Mouse (Mus musculus) embryonic facial prominence, embryonic 14.5 days (tissue): ENCODE measurements around the gene Gm11032. TPM values are rescaled to one million over a fixed set of nuclear protein-coding genes. Genes with fewer than 3 reads are reported as not detected.
A peak's percentile ranks its signal among the peaks of the same experiment; 100 is the strongest.

ENCODE experiments used
- ATAC-seq: fragments of 200-750 bp; cut with Nextera tagmentation; 2 replicates; pipeline ENCODE4 v1.8.0; 2017; ENCODE audit warnings: low read depth, moderate number of reproducible peaks, moderate TSS enrichment
- DNase-seq: peaks from one replicate; pipeline ENCODE4 v3.0.0-alpha.2; 2015; ENCODE audit warnings: low spot score
- H3K27ac ChIP-seq: fragments of 300-500 bp; sonication (generic); replicated peaks from 2 replicates; pipeline ENCODE4 v1.5.1; 2014; ENCODE audit warnings: low read depth, mild to moderate bottlenecking, low read length, moderate library complexity
- H3K27me3 ChIP-seq: fragments of 300-500 bp; sonication (generic); replicated peaks from 2 replicates; pipeline ENCODE4 v1.6.1; 2014; ENCODE audit warnings: low read length; ENCODE audit not compliant: control insufficient read depth, insufficient read depth
- H3K36me3 ChIP-seq: fragments of 300-500 bp; sonication (generic); 2 replicates; pipeline ENCODE4 v1.6.1; 2014; ENCODE audit warnings: low read length, mixed read lengths; ENCODE audit not compliant: control insufficient read depth, insufficient read depth
- H3K4me1 ChIP-seq: fragments of 300-500 bp; sonication (generic); 2 replicates; pipeline ENCODE4 v1.6.1; 2014; ENCODE audit warnings: antibody characterized with exemption, low read length; ENCODE audit not compliant: control insufficient read depth, insufficient read depth
- H3K4me2 ChIP-seq: fragments of 300-500 bp; sonication (generic); 2 replicates; pipeline ENCODE4 v1.6.1; 2014; ENCODE audit warnings: low read depth, mild to moderate bottlenecking, low read length, moderate library complexity, mixed read lengths
- H3K4me3 ChIP-seq: fragments of 300-500 bp; sonication (generic); 2 replicates; pipeline ENCODE4 v1.5.1; 2014; ENCODE audit warnings: low read depth, mild to moderate bottlenecking, low read length
- H3K9ac ChIP-seq: fragments of 300-500 bp; sonication (generic); 2 replicates; pipeline ENCODE4 v1.6.1; 2014; ENCODE audit warnings: low read depth, mild to moderate bottlenecking, low read length, moderate library complexity, mixed read lengths
- H3K9me3 ChIP-seq: fragments of 300-500 bp; sonication (generic); 2 replicates; pipeline ENCODE4 v1.6.1; 2016; ENCODE audit warnings: low read length; ENCODE audit not compliant: control insufficient read depth
- WGBS: fragments of 180-500 bp; shearing (Covaris S2); extraction: QIAGEN DNeasy Blood & Tissue Kit; methylation state at CpG from one replicate; pipeline ENCODE4 v1.1.7; 2014; 5-methylcytosine and 5-hydroxymethylcytosine counted together
- polyA plus RNA-seq: library from polyadenylated mRNA; unstranded; fragments of >200 nt; fragmentation: Nextera tagmentation; extraction: Ambion mirVana; gene quantifications from 2 replicates; pipeline ENCODE4 v1.2.1, GENCODE M21; 2014

Gene Gm11032
- polyA plus RNA-seq, 1 experiment from 2014 or later, result not detected

GRCm38 (mm10) chr11:4611904-4612303 is 8.0 kb upstream of the Gm11032 start:
- Histone ChIP-seq H3K27me3 (no peaks in the 10 kb centered on the region), H3K4me1 (no peaks in the 10 kb centered on the region), H3K36me3 (no peaks in the 10 kb centered on the region), H3K4me3 (no peak overlapping the region), H3K9me3 (no peaks in the 10 kb centered on the region), H3K27ac (no peak overlapping the region), H3K4me2 (no peak overlapping the region), H3K9ac (no peak overlapping the region)
- WGBS, result 92% methylated on average over 2 of the region's 2 CpGs
- DNase-seq, result no peak
- no peak for ATAC-seq

GRCm38 (mm10) chr11:4620501-4621108 is 738 bp downstream of the Gm11032 start:
- H3K4me2 ChIP-seq, result no peak overlapping the region
- no peaks in the 10 kb centered on the region for H3K9me3 ChIP-seq
- DNase-seq (no peak), ATAC-seq (no peak)
- H3K27me3 ChIP-seq, result no peaks in the 10 kb centered on the region
- H3K4me3 ChIP-seq, result no peak overlapping the region
- no peak overlapping the region for H3K9ac ChIP-seq
- no peaks in the 10 kb centered on the region for H3K4me1 ChIP-seq
- H3K27ac ChIP-seq, result no peak overlapping the region
- 65% methylated on average over 13 of the region's 13 CpGs for WGBS
- H3K36me3 ChIP-seq, result no peaks in the 10 kb centered on the region

GRCm38 (mm10) chr11:4621866-4622265 is 2.0 kb downstream of the Gm11032 start:
- Histone ChIP-seq H3K27ac (no peak overlapping the region), H3K9me3 (no peaks in the 10 kb centered on the region), H3K9ac (no peak overlapping the region), H3K27me3 (no peaks in the 10 kb centered on the region), H3K4me1 (no peaks in the 10 kb centered on the region), H3K4me2 (no peak overlapping the region), H3K4me3 (no peak overlapping the region), H3K36me3 (no peaks in the 10 kb centered on the region)
- ATAC-seq (no peak), DNase-seq (no peak)
- 80% methylated on average over 4 of the region's 4 CpGs for WGBS

GRCm38 (mm10) chr11:4622442-4622986 is 2.6 kb downstream of the Gm11032 start:
- 63% methylated on average over 7 of the region's 7 CpGs for WGBS
- Histone ChIP-seq H3K9me3 (no peaks in the 10 kb centered on the region), H3K27me3 (no peaks in the 10 kb centered on the region), H3K27ac (no peak overlapping the region), H3K9ac (no peak overlapping the region), H3K4me1 (no peaks in the 10 kb centered on the region), H3K36me3 (no peaks in the 10 kb centered on the region), H3K4me2 (no peak overlapping the region), H3K4me3 (no peak overlapping the region)
- ATAC-seq, result no peak
- no peak for DNase-seq

GRCm38 (mm10) chr11:4622997-4623396 is 3.1 kb downstream of the Gm11032 start:
- no peaks in the 10 kb centered on the region for H3K27me3 ChIP-seq
- H3K27ac ChIP-seq, result no peak overlapping the region
- DNase-seq (peak; percentile 43), ATAC-seq (peak; percentile 57; the same call in 1 of the 2 replicates)
- H3K4me1 ChIP-seq, result no peaks in the 10 kb centered on the region
- no peak overlapping the region for H3K4me3 ChIP-seq
- H3K36me3 ChIP-seq, result no peaks in the 10 kb centered on the region
- 55% methylated on average over 5 of the region's 5 CpGs for WGBS
- H3K9ac ChIP-seq, result no peak overlapping the region
- no peaks in the 10 kb centered on the region for H3K9me3 ChIP-seq
- H3K4me2 ChIP-seq, result no peak overlapping the region

- Histone ChIP-seq H3K27ac (no peak overlapping the region), H3K4me3 (no peak overlapping the region), H3K36me3 (no peaks in the 10 kb centered on the region), H3K4me2 (no peak overlapping the region), H3K9ac (no peak overlapping the region), H3K27me3 (no peaks in the 10 kb centered on the region), H3K4me1 (peaks cover 5% of the 10 kb centered on the region), H3K9me3 (no peaks in the 10 kb centered on the region)
- ATAC-seq (no peak), DNase-seq (no peak)
- WGBS, result 76% methylated on average over 7 of the region's 7 CpGs
These were observed 6.1 kb downstream of the Gm11032 start for GRCm38 (mm10) chr11:4625931-4626330.

GRCm38 (mm10) chr11:4627636-4628035 is 7.8 kb downstream of the Gm11032 start:
- 82% methylated on average over 7 of the region's 7 CpGs for WGBS
- H3K27me3 ChIP-seq, result no peaks in the 10 kb centered on the region
- no peaks in the 10 kb centered on the region for H3K9me3 ChIP-seq
- H3K4me2 ChIP-seq, result no peak overlapping the region
- H3K27ac ChIP-seq, result no peak overlapping the region
- H3K9ac ChIP-seq, result no peak overlapping the region
- peaks cover 5% of the 10 kb centered on the region for H3K4me1 ChIP-seq
- H3K4me3 ChIP-seq, result no peak overlapping the region
- no peak for ATAC-seq
- H3K36me3 ChIP-seq, result no peaks in the 10 kb centered on the region
- peak; percentile 16 for DNase-seq

GRCm38 (mm10) chr11:4629861-4630280 is 10.0 kb downstream of the Gm11032 start:
- 18% methylated on average over 8 of the region's 8 CpGs for WGBS

GRCm38 (mm10) chr11:4633420-4633819 is 13.6 kb downstream of the Gm11032 start:
- no peak overlapping the region for H3K4me3 ChIP-seq
- ATAC-seq (no peak), DNase-seq (no peak)
- no peaks in the 10 kb centered on the region for H3K36me3 ChIP-seq
- no peak overlapping the region for H3K27ac ChIP-seq
- peaks cover 12% of the 10 kb centered on the region for H3K4me1 ChIP-seq
- no peak overlapping the region for H3K4me2 ChIP-seq
- 50% methylated on average over 2 of the region's 2 CpGs for WGBS
- H3K27me3 ChIP-seq, result no peaks in the 10 kb centered on the region
- no peak overlapping the region for H3K9ac ChIP-seq
- H3K9me3 ChIP-seq, result no peaks in the 10 kb centered on the region

More at GRCm38 (mm10) chr11:4629861-4630280, 10.0 kb downstream of the Gm11032 start:
- Histone ChIP-seq H3K4me2 (no peak overlapping the region), H3K4me1 (peaks cover 5% of the 10 kb centered on the region), H3K27me3 (no peaks in the 10 kb centered on the region), H3K9ac (no peak overlapping the region), H3K36me3 (no peaks in the 10 kb centered on the region), H3K4me3 (no peak overlapping the region), H3K27ac (no peak overlapping the region), H3K9me3 (no peaks in the 10 kb centered on the region)
- ATAC-seq, result no peak
- peak; percentile 52 for DNase-seq
